Mouse (Mus musculus): ENCODE measurements around the gene Olfr372. TPM values are rescaled to one million over a fixed set of nuclear protein-coding genes. Genes with fewer than 3 reads are reported as not detected.

Olfr372 gene
- polyA plus RNA-seq, 1 experiment from 2014 or later, result not detected

Other genes starting within 250 kb of the Olfr372 start
- gene Zfp709, start 159.2 kb upstream of the Olfr372 start, polyA plus RNA-seq (2014; fragmentation: Nextera tagmentation; extraction: Ambion mirVana), result 6.6 and 6.7 TPM in 2 replicates
- 7.2 and 8.1 TPM in 2 replicates for gene Zfp882, start 132.6 kb upstream of the Olfr372 start, polyA plus RNA-seq (2014; fragmentation: Nextera tagmentation; extraction: Ambion mirVana)
- 35.5 and 36.4 TPM in 2 replicates for gene Zfp617, start 132.6 kb upstream of the Olfr372 start, polyA plus RNA-seq (2014; fragmentation: Nextera tagmentation; extraction: Ambion mirVana)
- gene Zfp961, start 90.2 kb upstream of the Olfr372 start, polyA plus RNA-seq (2014; fragmentation: Nextera tagmentation; extraction: Ambion mirVana), result 22.9 and 23.9 TPM in 2 replicates
- 0.36 and 0.92 TPM in 2 replicates for gene Cyp4f18, start 31.6 kb upstream of the Olfr372 start, polyA plus RNA-seq (2014; fragmentation: Nextera tagmentation; extraction: Ambion mirVana)
- not detected in 2 replicates for gene Olfr373, start 42.0 kb downstream of the Olfr372 start, polyA plus RNA-seq (2014; fragmentation: Nextera tagmentation; extraction: Ambion mirVana)
- gene Olfr374, start 65.8 kb downstream of the Olfr372 start, polyA plus RNA-seq (2014; fragmentation: Nextera tagmentation; extraction: Ambion mirVana), result not detected in 2 replicates
- 554 and 563 TPM in 2 replicates for gene Tpm4, start 93.8 kb downstream of the Olfr372 start, polyA plus RNA-seq (2014; fragmentation: Nextera tagmentation; extraction: Ambion mirVana)
- gene Rab8a, start 120.0 kb downstream of the Olfr372 start, polyA plus RNA-seq (2014; fragmentation: Nextera tagmentation; extraction: Ambion mirVana), result 105 and 110 TPM in 2 replicates
- not detected in 2 replicates for gene Hsh2d, start 148.4 kb downstream of the Olfr372 start, polyA plus RNA-seq (2014; fragmentation: Nextera tagmentation; extraction: Ambion mirVana)
- not detected in 2 replicates for gene Cib3, start 171.6 kb downstream of the Olfr372 start, polyA plus RNA-seq (2014; fragmentation: Nextera tagmentation; extraction: Ambion mirVana)
- not detected in 2 replicates for gene Gm11034, start 172.4 kb downstream of the Olfr372 start, polyA plus RNA-seq (2014; fragmentation: Nextera tagmentation; extraction: Ambion mirVana)
- gene Fam32a, start 178.5 kb downstream of the Olfr372 start, polyA plus RNA-seq (2014; fragmentation: Nextera tagmentation; extraction: Ambion mirVana), result 80.1 and 80.6 TPM in 2 replicates
- gene Ap1m1, start 198.8 kb downstream of the Olfr372 start, polyA plus RNA-seq (2014; fragmentation: Nextera tagmentation; extraction: Ambion mirVana), result 178 and 184 TPM in 2 replicates

Data from neural tube, embryonic 11.5 days (tissue).